In genomic region chr5:106831401-106831800, GRCm38 (mm10) we compare ENCODE assay signal across 15 mouse cellular contexts.
"Had no signal": no experiment of that assay in that cellular context is flagged by ENCODE, and none has a peak within 500 bp of the region (broad histone marks: within the 10 kb centered on the region; RNA-seq: fewer than 3 reads in every experiment).

No protein-coding gene starts in this region.

- DNase-seq: kidney, adult 9 months; kidney, postnatal 36 days; layer of hippocampus, adult 9-11 months; lung, embryonic 14.5 days; lung, postnatal 10 days; right cerebral cortex, adult 18-20 months; right cerebral cortex, postnatal 25 days; thymus, postnatal 4 days had no signal

- H3K9me3 ChIP-seq: liver, embryonic 12.5 days; midbrain, embryonic 12.5 days had no signal

- H3K9ac ChIP-seq: liver, embryonic 12.5 days; lung, embryonic 14.5 days; midbrain, embryonic 12.5 days had no signal

- H3K4me1 ChIP-seq: liver, embryonic 12.5 days had no signal

- H3K4me2 ChIP-seq: liver, embryonic 12.5 days; lung, embryonic 14.5 days; midbrain, embryonic 12.5 days had no signal

- ATAC-seq: liver, embryonic 12.5 days; midbrain, embryonic 16.5 days had no signal

- H3K27ac ChIP-seq: kidney, postnatal 0 days; liver, embryonic 12.5 days; macrophage; midbrain, embryonic 12.5 days; stomach, postnatal 0 days had no signal

- H3K4me3 ChIP-seq: liver, embryonic 12.5 days; megakaryocyte, embryonic 14.5 days; midbrain, embryonic 12.5 days had no signal

- H3K36me3 ChIP-seq: liver, embryonic 12.5 days; midbrain, embryonic 12.5 days had no signal
